Mouse (Mus musculus) ES-E14 (cell line): ENCODE measurements around the gene Kdm4b. TPM values are rescaled to one million over a fixed set of nuclear protein-coding genes. Genes with fewer than 3 reads are reported as not detected.

Source experiments
- DNase-seq: peaks from one replicate; pipeline ENCODE4 v3.0.0-alpha.2; 2013; ENCODE audit warnings: low read depth, low spot score
- H3K27ac ChIP-seq: 2 replicates; pipeline ENCODE4 v1.5.1; 2012; ENCODE audit warnings: low read depth, mild to moderate bottlenecking, low read length, moderate library complexity, mixed read lengths; ENCODE audit not compliant: poor library complexity, insufficient read depth, severe bottlenecking
- H3K36me3 ChIP-seq: 2 replicates; pipeline ENCODE4 v1.6.1; 2012; ENCODE audit warnings: mild to moderate bottlenecking, low read length, moderate library complexity, mixed read lengths; ENCODE audit not compliant: control insufficient read depth, poor library complexity, insufficient read depth, severe bottlenecking
- H3K4me1 ChIP-seq, 2 experiments: fragments of 150-350 bp in 1 of 2; sonication (generic) in 1 of 2; 2 replicates each; pipeline ENCODE4 v1.6.1; 2012; ENCODE audit warnings: low read length in 2 of 2, mild to moderate bottlenecking in 1 of 2, mixed read lengths in 1 of 2; ENCODE audit not compliant: control insufficient read depth in 2 of 2, insufficient read depth in 2 of 2, poor library complexity in 1 of 2
- H3K4me3 ChIP-seq, 2 experiments: fragments of 150-350 bp in 1 of 2; sonication (generic) in 1 of 2; 2 replicates each; pipeline ENCODE4 v1.5.1; 2012; ENCODE audit warnings: low read length in 2 of 2, low read depth in 1 of 2, mild to moderate bottlenecking in 1 of 2, mixed read lengths in 1 of 2; ENCODE audit not compliant: insufficient read depth in 1 of 2, poor library complexity in 1 of 2, severe bottlenecking in 1 of 2
- H3K9ac ChIP-seq: 2 replicates; pipeline ENCODE4 v1.6.1; 2012; ENCODE audit warnings: low read depth, mild to moderate bottlenecking, low read length, mixed read lengths; ENCODE audit not compliant: poor library complexity, insufficient read depth, severe bottlenecking
- H3K9me3 ChIP-seq: fragments of 150-350 bp; sonication (generic); 2 replicates; pipeline ENCODE4 v1.6.1; 2012; ENCODE audit warnings: low read depth, mild to moderate bottlenecking, low read length; ENCODE audit not compliant: control insufficient read depth, insufficient read depth
- CHD2 ChIP-seq: IDR thresholded peaks from 2 replicates; pipeline ENCODE4 v1.6.1; 2014; ENCODE audit warnings: mild to moderate bottlenecking, low read depth, low read length, inconsistent platforms
- HCFC1 ChIP-seq: IDR thresholded peaks from 2 replicates; pipeline ENCODE4 v1.6.1; 2012; ENCODE audit warnings: low read length, inconsistent platforms, borderline replicate concordance; ENCODE audit not compliant: insufficient read depth
- MAFK ChIP-seq: IDR thresholded peaks from 2 replicates; pipeline ENCODE4 v1.6.1; 2014; ENCODE audit warnings: mild to moderate bottlenecking, low read depth, low read length, inconsistent platforms; ENCODE audit not compliant: insufficient read depth
- ZC3H11A ChIP-seq: IDR thresholded peaks from 2 replicates; pipeline ENCODE4 v1.6.1; 2012; ENCODE audit warnings: low read depth, mild to moderate bottlenecking, inconsistent platforms, low read length, borderline replicate concordance
- ZNF384 ChIP-seq: IDR thresholded peaks from 2 replicates; pipeline ENCODE4 v1.6.1; 2012; ENCODE audit warnings: low read depth, low read length, inconsistent platforms
- in situ Hi-C, 2 experiments: fragments of 600-800 bp; cut with MboI; formaldehyde crosslinking; loops; one replicate each; pipeline ENCODE4 v1.15.1; 2025; ENCODE audit warnings: low sequenced_read_pairs in 2 of 2, inconsistent platforms in 1 of 2; ENCODE audit not compliant: unreplicated experiment in 2 of 2
- total RNA-seq: library from RNA; depleted of rRNA; stranded (reverse); fragments of 300-350 nt; gene quantifications from 2 replicates; pipeline ENCODE4 v1.2.3, GENCODE M21; 2012

The Kdm4b gene
- total RNA-seq, 1 experiment: 21.1 TPM

- no peaks in the 10 kb centered on the region for H3K9me3 ChIP-seq
- TF ChIP-seq ZC3H11A: no peak
- TF ChIP-seq MAFK: no peak
- TF ChIP-seq CHD2: no peak
- TF ChIP-seq ZNF384: no peak
- TF ChIP-seq HCFC1: no peak
- no peak overlapping the region for H3K4me3 ChIP-seq
- H3K4me1 ChIP-seq: no peaks in the 10 kb centered on the region
- in situ Hi-C loops: no loop called here
- DNase-seq: no peak
- no peak overlapping the region for H3K9ac ChIP-seq
- peaks cover 30% of the 10 kb centered on the region; the same call in 1 of the 2 replicates for H3K36me3 ChIP-seq
- H3K27ac ChIP-seq: no peak overlapping the region
Observed at GRCm38 (mm10) chr17:56396051-56396450, 70.2 kb downstream of the Kdm4b start.

GRCm38 (mm10) chr17:56400221-56400620, 74.4 kb downstream of the Kdm4b start:
- DNase-seq: no peak
- Histone ChIP-seq H3K9me3 (no peaks in the 10 kb centered on the region), H3K36me3 (peaks cover 40% of the 10 kb centered on the region; the same call in 1 of the 2 replicates), H3K4me1 (no peaks in the 10 kb centered on the region), H3K4me3 (no peak overlapping the region), H3K27ac (no peak overlapping the region), H3K9ac (no peak overlapping the region)
- in situ Hi-C loops: no loop called here
- TF ChIP-seq HCFC1: no peak
- no peak for TF ChIP-seq MAFK
- no peak for TF ChIP-seq ZC3H11A
- no peak for TF ChIP-seq CHD2
- no peak for TF ChIP-seq ZNF384

- in situ Hi-C loops: no loop called here
- Histone ChIP-seq H3K27ac (no peak overlapping the region), H3K9ac (no peak overlapping the region), H3K4me3 (no peak overlapping the region), H3K36me3 (peaks cover 40% of the 10 kb centered on the region; the same call in 1 of the 2 replicates), H3K9me3 (no peaks in the 10 kb centered on the region), H3K4me1 (no peaks in the 10 kb centered on the region)
- TF ChIP-seq ZNF384 (no peak), MAFK (no peak), HCFC1 (no peak), ZC3H11A (no peak), CHD2 (no peak)
- DNase-seq: no peak
Observed at GRCm38 (mm10) chr17:56401051-56401521, 75.2 kb downstream of the Kdm4b start.

GRCm38 (mm10) chr17:56405341-56405740, 79.5 kb downstream of the Kdm4b start:
- no peak for TF ChIP-seq ZNF384
- no peak for TF ChIP-seq ZC3H11A
- no peak for TF ChIP-seq CHD2
- TF ChIP-seq MAFK: no peak
- no peak for TF ChIP-seq HCFC1
- Histone ChIP-seq H3K36me3 (peaks cover 12% of the 10 kb centered on the region; the same call in 1 of the 2 replicates), H3K9ac (no peak overlapping the region), H3K27ac (no peak overlapping the region), H3K4me3 (no peak overlapping the region), H3K9me3 (no peaks in the 10 kb centered on the region), H3K4me1 (peaks cover 0 to 5% of the 10 kb centered on the region in 2 experiments; a peak in 1 of 4 replicates)
- no peak for DNase-seq
- in situ Hi-C loops: no loop called here
